11 mouse cellular contexts compared by ENCODE assay signal in the genomic region with DNA sequence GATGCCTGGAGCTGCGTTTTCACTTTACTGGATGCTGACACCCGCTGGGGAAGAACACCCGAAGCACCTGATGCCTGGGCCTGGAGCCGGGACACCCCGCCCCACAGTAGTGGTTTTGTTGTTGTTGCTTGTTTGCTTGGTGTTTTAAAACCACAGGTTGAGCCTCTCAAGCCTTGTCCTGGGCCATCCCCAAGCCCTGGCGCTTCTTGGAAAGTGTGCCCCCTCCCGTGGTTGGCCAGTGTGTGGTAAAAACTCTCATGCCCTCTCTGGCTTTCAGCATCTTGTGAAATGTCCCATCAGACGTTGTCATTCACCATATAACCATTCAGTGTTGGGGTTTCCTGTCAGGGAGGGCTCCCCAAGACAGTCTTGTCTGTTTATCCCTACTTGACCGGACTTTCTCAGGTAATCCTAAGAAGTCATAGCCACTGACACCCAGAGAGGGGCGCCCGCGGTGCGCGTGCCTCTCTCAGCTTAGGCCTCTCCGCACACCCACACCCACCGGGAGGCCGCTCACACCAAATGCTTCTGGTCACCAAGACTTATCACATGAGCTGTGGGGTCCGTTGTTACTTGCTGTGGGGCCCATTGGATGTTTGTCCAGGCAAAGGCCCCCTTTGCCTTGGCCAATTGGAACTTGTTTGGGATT. TPM values are rescaled to one million over a fixed set of nuclear protein-coding genes. Genes with fewer than 3 reads are reported as not detected.
DNase-seq lines count a peak whose midpoint lies in the region; ATAC-seq and TF ChIP-seq lines count a peak whose summit lies in the region.
"Had no signal": no experiment of that assay in that cellular context is flagged by ENCODE, and none has a peak within 500 bp of the region (broad histone marks: within the 10 kb centered on the region; RNA-seq: fewer than 3 reads in every experiment).

No protein-coding gene starts in this region.

- DNase-seq in cerebellum, adult 9-10 months, result peak; percentile 82
- DNase-seq in frontal cortex, adult 2 months (ENCODE audit: extremely low spot score in 1 of 2, low spot score in 1 of 2), result peak; percentile 52 to 74
- peak; percentile 83 for DNase-seq in left cerebral cortex, postnatal 4 days
- peak; percentile 60 to 68 for DNase-seq in right cerebral cortex, postnatal 36 days (ENCODE audit: low spot score in 2 of 2)
- DNase-seq in B cell, adult 2 months, result no peak
- DNase-seq in liver, result no peak

- TF ChIP-seq CTCF in E14TG2a.4 (conservative IDR thresholded peaks at IDR 0.05; ENCODE audit: low read length), result peak; percentile 26; the same call in 1 of the 2 replicates

- H3K4me1 ChIP-seq in E14TG2a.4 (replicated peaks; ENCODE audit: low read depth, low read length), result peaks cover 42% of the 10 kb centered on the region

- H3K9me3 ChIP-seq in E14TG2a.4 (ENCODE audit: low read length), result no peaks in the 10 kb centered on the region

- H3K36me3 ChIP-seq in E14TG2a.4 (ENCODE audit: insufficient read depth, low read length), result no peaks in the 10 kb centered on the region

- intact Hi-C loops in left cerebral cortex, postnatal 4 days (cut with DNase I), result loop anchor here (5.0 to 10.0 kb wide), 2 partner anchors 155 to 622 kb away; no protein-coding TSS in a partner anchor

- peak overlapping the region; percentile 75; the same call in 1 of the 2 replicates for H3K4me3 ChIP-seq in E14TG2a.4 (replicated peaks; ENCODE audit: low read length)

- ATAC-seq in megakaryocyte progenitor cell, adult 5-6 weeks (replicated peaks; ENCODE audit: poor library complexity), result no peak

- peaks cover 79% of the 10 kb centered on the region for H3K27me3 ChIP-seq in E14TG2a.4 (ENCODE audit: insufficient read depth, low read length)

RNA-seq across cellular contexts. Expression of a gene that starts 1.8 kb away (rescaled TPM):
- polyA plus RNA-seq in frontal cortex, adult 2 months (2012; rRNA removed), result 35.0 and 35.6 TPM in 2 replicates
- 10 to 100 TPM; 76.9 to 83.5 TPM for total RNA-seq in left cerebral cortex, postnatal 4 days (2021)
- total RNA-seq in megakaryocyte progenitor cell, adult 5-6 weeks (2015), result not detected in 2 replicates
- not detected in 2 replicates for total RNA-seq in megakaryocyte progenitor cell, adult 5-6 weeks (2017)
- total RNA-seq: liver, adult 2 months; MEL had no signal
- polyA plus RNA-seq: liver, adult 2 months had no signal

RNA-seq across cellular contexts. Expression of a gene that starts 18.7 kb away (rescaled TPM):
- polyA plus RNA-seq in frontal cortex, adult 2 months (2012; rRNA removed), result 1.4 and 1.8 TPM in 2 replicates
- 1 to 10 TPM; 3.6 to 3.9 TPM for total RNA-seq in left cerebral cortex, postnatal 4 days (2021)
- not detected in 2 replicates for total RNA-seq in megakaryocyte progenitor cell, adult 5-6 weeks (2015)
- not detected in 2 replicates for total RNA-seq in megakaryocyte progenitor cell, adult 5-6 weeks (2017)
- total RNA-seq: liver, adult 2 months; MEL had no signal
- polyA plus RNA-seq: liver, adult 2 months; stomach, embryonic 16.5 days had no signal

Comparison
In these comparisons a context has a peak if more than half of its experiments do, and no peak if none do; other contexts are left out.
1. DNase-seq: peak in cerebellum, adult 9-10 months (single experiment), frontal cortex, adult 2 months (2 of 2), left cerebral cortex, postnatal 4 days (single experiment) and right cerebral cortex, postnatal 36 days (2 of 2); none in B cell, adult 2 months (0 of 2) and liver (single experiment).
2. RNA of a gene that starts 1.8 kb away (total RNA-seq): 76.9 to 83.5 TPM in left cerebral cortex, postnatal 4 days; not detected in megakaryocyte progenitor cell, adult 5-6 weeks; every median in the first group is over 10 times any median in the second.
3. RNA of a gene that starts 18.7 kb away (total RNA-seq): 3.6 to 3.9 TPM in left cerebral cortex, postnatal 4 days; not detected in megakaryocyte progenitor cell, adult 5-6 weeks; every median in the first group is over 4 times any median in the second.